Mouse (Mus musculus) intestine, embryonic 16.5 days (tissue): ENCODE data around the gene Asf1a. TPM values are rescaled to one million over a fixed set of nuclear protein-coding genes. Genes with fewer than 3 reads are reported as not detected.

ENCODE experiments used
- ATAC-seq: fragments of 200-750 bp; cut with Nextera tagmentation; 2 replicates; pipeline ENCODE4 v1.8.0; 2017; ENCODE audit warnings: moderate TSS enrichment, moderate library complexity
- H3K27ac ChIP-seq: fragments of 300-500 bp; sonication (generic); 2 replicates; pipeline ENCODE4 v1.5.1; 2014; ENCODE audit warnings: mild to moderate bottlenecking, low read length
- H3K27me3 ChIP-seq: fragments of 300-500 bp; sonication (generic); replicated peaks from 2 replicates; pipeline ENCODE4 v1.6.1; 2014; ENCODE audit warnings: low read length, control low read depth, mixed read lengths; ENCODE audit not compliant: control insufficient read depth, insufficient read depth
- H3K36me3 ChIP-seq: fragments of 300-500 bp; sonication (generic); 2 replicates; pipeline ENCODE4 v1.6.1; 2014; ENCODE audit warnings: low read length, control low read depth; ENCODE audit not compliant: control insufficient read depth, insufficient read depth
- H3K4me1 ChIP-seq: fragments of 300-500 bp; sonication (generic); 2 replicates; pipeline ENCODE4 v1.6.1; 2014; ENCODE audit warnings: low read length, control low read depth, mixed read lengths; ENCODE audit not compliant: control insufficient read depth, insufficient read depth
- H3K4me2 ChIP-seq: fragments of 300-500 bp; sonication (generic); 2 replicates; pipeline ENCODE4 v1.6.1; 2014; ENCODE audit warnings: low read depth, low read length, control low read depth
- H3K4me3 ChIP-seq: fragments of 300-500 bp; sonication (generic); 2 replicates; pipeline ENCODE4 v1.5.1; 2014; ENCODE audit warnings: mild to moderate bottlenecking, low read length
- H3K9ac ChIP-seq: fragments of 300-500 bp; sonication (generic); 2 replicates; pipeline ENCODE4 v1.6.1; 2014; ENCODE audit warnings: low read depth, low read length
- H3K9me3 ChIP-seq: fragments of 300-500 bp; sonication (generic); 2 replicates; pipeline ENCODE4 v1.6.1; 2016; ENCODE audit warnings: low read length, control low read depth; ENCODE audit not compliant: control insufficient read depth
- WGBS: fragments of 180-500 bp; shearing (Covaris S2); extraction: QIAGEN DNeasy Blood & Tissue Kit; methylation state at CpG from one replicate; pipeline ENCODE4 v1.1.7; 2014; 5-methylcytosine and 5-hydroxymethylcytosine counted together
- polyA plus RNA-seq: library from polyadenylated mRNA; unstranded; fragments of >200 nt; fragmentation: Nextera tagmentation; extraction: Ambion mirVana; gene quantifications from 2 replicates; pipeline ENCODE4 v1.2.1, GENCODE M21; 2015

Asf1a gene
- polyA plus RNA-seq, result 65.1 and 71.2 TPM in 2 replicates

DNA sequence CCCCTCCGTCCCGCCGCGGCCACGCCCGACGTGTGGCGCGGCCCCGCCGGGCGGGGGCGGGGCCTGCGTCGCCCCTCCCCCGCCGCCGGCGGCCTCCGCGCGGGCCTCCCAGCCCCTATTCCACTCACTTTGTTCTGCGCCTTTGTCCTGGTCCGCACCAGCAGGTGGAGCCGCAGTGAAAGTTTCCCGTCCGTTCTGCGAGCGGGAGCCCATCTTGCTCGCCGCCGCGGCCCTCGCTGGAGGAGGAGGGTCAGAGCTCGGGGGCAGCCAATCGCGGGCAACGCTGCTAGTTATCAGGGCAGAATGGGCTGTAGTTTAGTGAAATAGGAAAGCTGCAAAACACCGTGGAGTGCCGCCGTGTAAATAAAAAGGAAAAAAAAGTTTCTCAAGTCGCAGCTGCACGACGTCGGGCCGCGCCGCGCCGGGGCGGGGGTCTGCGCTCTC lies at the start of gene Asf1a:
Gene Asf1a, plus strand, starts transcription at position 81 of the 444 bp plus-strand sequence.
- peak; percentile 99 for ATAC-seq
- Histone ChIP-seq H3K4me3 (peak within 1 kb of the TSS; percentile 85), H3K36me3 (no peaks in the 10 kb centered on the region), H3K9me3 (no peaks in the 10 kb centered on the region), H3K4me1 (peaks cover 10% of the 10 kb centered on the region; the same call in 1 of the 2 replicates), H3K27me3 (no peaks in the 10 kb centered on the region), H3K4me2 (peak within 1 kb of the TSS; percentile 86), H3K9ac (peak within 1 kb of the TSS; percentile 93), H3K27ac (peak within 1 kb of the TSS; percentile 98)
- WGBS, result under 1% methylated on average over 46 of the region's 52 CpGs

DNA sequence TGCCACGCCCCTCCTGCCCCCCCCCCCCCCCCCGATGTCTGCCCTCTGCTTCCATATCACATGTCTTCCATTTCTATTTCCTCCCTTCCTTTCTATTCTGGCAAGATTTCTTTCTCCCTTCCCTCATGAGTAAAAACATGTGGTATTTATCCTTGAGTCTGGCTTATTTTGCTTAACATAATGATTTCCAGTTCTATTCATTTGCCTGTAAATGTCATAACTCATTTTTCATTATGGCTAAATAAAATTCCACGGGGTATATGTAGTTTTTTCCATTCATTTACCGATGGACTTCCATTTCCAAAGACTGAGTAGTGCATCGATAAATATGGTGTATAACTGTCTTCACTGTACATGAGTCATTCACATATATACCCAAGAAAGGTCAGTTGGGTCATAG lies 34.6 kb upstream of the Asf1a start:
- no peaks in the 10 kb centered on the region for H3K36me3 ChIP-seq
- 83% methylated on average over 5 of the region's 5 CpGs for WGBS
- H3K4me2 ChIP-seq, result no peak overlapping the region
- no peak overlapping the region for H3K9ac ChIP-seq
- no peak overlapping the region for H3K4me3 ChIP-seq
- H3K27me3 ChIP-seq, result no peaks in the 10 kb centered on the region
- no peak for ATAC-seq
- no peak overlapping the region for H3K27ac ChIP-seq
- H3K4me1 ChIP-seq, result no peaks in the 10 kb centered on the region
- H3K9me3 ChIP-seq, result no peaks in the 10 kb centered on the region

DNA sequence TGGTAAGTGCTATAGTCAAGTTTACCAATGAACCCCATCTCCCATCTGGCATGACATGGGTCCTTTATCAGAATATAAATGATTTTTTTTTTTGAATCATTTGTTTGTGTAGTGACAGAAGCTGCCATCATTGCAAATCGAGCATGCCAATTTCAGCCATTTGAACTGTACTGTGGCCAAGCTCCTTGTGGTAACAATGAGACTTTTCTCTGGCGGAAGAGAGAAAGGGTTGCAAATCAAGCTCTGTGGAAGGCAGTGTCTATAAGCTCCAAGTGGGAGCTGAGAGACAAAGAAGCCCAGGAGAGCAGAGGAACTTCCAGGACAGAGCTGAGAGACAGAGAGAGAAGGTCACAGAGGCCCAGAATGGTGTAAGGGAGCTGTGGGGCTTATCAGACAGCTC lies 31.0 kb upstream of the Asf1a start:
- WGBS, result 86% methylated on average over 2 of the region's 2 CpGs
- H3K9ac ChIP-seq, result no peak overlapping the region
- no peak overlapping the region for H3K4me3 ChIP-seq
- no peak overlapping the region for H3K27ac ChIP-seq
- H3K36me3 ChIP-seq, result no peaks in the 10 kb centered on the region
- H3K4me1 ChIP-seq, result no peaks in the 10 kb centered on the region
- no peaks in the 10 kb centered on the region for H3K27me3 ChIP-seq
- H3K9me3 ChIP-seq, result no peaks in the 10 kb centered on the region
- H3K4me2 ChIP-seq, result no peak overlapping the region
- ATAC-seq, result no peak

DNA sequence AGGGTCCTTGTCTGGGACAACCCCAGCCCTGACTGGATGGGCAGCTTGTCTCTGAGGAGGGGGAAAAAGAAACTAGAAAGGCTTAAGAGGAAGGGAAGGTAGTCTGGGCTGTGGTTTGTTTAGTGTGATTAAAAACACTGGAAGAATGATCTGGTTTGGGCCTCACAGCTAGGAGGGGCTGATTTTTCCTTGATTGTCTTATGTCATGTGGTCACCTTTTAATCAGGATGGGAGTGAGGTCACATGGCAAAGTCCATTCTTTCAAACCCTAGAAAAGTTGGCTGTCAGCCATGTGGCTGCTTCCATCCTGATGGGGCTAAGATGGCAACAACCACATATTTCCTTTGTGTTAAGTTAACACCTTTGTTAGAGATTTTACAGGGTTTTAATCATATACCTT lies 28.0 kb upstream of the Asf1a start:
- Histone ChIP-seq H3K36me3 (no peaks in the 10 kb centered on the region), H3K9me3 (no peaks in the 10 kb centered on the region), H3K4me1 (no peaks in the 10 kb centered on the region), H3K27ac (no peak overlapping the region), H3K9ac (no peak overlapping the region), H3K4me3 (no peak overlapping the region), H3K4me2 (no peak overlapping the region), H3K27me3 (no peaks in the 10 kb centered on the region)
- peak; percentile 76 for ATAC-seq

DNA sequence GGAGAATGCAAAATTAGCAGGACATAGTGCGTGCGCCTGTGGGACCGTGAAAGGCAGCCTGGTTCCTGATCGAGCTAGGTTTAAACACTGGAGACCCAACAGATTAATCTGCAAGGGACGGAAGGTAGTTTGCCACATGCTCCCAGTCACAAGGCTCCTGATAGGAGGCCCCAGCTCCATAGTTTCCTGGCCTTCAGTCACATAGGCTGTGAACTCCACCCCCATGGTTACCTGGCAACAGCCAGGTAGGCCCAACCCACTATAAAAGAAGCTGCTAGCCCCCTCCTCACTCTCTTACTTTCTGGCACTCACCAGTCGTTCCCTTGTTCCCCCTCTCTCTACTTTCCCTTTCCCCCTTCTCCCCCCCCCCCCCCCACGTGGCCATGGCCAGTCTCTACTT lies 16.4 kb upstream of the Asf1a start:
- no peak overlapping the region for H3K27ac ChIP-seq
- WGBS, result 40% methylated on average over 7 of the region's 7 CpGs
- H3K4me3 ChIP-seq, result peak overlapping the region; percentile 51
- ATAC-seq, result peak; percentile 89
- H3K9me3 ChIP-seq, result no peaks in the 10 kb centered on the region
- H3K4me2 ChIP-seq, result peak overlapping the region; percentile 77
- H3K36me3 ChIP-seq, result no peaks in the 10 kb centered on the region
- H3K9ac ChIP-seq, result no peak overlapping the region
- no peaks in the 10 kb centered on the region for H3K27me3 ChIP-seq
- H3K4me1 ChIP-seq, result 0 out of 2 replicates have a peak, but pooled peaks cover 6% of the 10 kb centered on the region

DNA sequence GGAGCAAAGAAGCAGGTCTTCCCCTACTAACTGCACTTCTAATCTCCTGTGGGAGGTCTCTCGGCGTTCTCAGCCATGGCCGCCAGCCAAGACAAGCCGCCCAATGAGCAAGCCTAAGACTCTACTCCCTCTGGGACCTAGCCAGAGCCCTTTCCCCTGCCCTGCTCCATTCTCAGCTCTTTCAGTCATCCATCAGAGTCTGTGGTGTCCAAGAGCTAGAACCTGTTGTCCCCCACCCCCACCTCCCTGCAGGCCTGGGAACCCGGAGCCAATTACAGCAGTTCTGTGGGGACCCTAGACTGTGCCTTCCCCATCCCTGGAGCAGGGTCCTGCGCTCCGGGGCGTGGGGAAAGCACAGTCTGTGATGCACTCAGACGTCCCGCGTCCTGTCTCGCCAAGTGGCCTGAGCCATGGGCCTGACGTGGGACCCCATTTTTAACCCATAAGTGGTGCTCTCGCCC lies 15.9 kb upstream of the Asf1a start:
- Histone ChIP-seq H3K4me2 (peak overlapping the region; percentile 77), H3K4me1 (0 out of 2 replicates have a peak, but pooled peaks cover 6% of the 10 kb centered on the region), H3K4me3 (peak overlapping the region; percentile 51), H3K27ac (peak overlapping the region; percentile 45; the same call in 1 of the 2 replicates), H3K27me3 (no peaks in the 10 kb centered on the region), H3K9ac (peak overlapping the region; percentile 66), H3K9me3 (no peaks in the 10 kb centered on the region), H3K36me3 (no peaks in the 10 kb centered on the region)
- peak; percentile 94 for ATAC-seq
- 12% methylated on average over 14 of the region's 14 CpGs for WGBS

DNA sequence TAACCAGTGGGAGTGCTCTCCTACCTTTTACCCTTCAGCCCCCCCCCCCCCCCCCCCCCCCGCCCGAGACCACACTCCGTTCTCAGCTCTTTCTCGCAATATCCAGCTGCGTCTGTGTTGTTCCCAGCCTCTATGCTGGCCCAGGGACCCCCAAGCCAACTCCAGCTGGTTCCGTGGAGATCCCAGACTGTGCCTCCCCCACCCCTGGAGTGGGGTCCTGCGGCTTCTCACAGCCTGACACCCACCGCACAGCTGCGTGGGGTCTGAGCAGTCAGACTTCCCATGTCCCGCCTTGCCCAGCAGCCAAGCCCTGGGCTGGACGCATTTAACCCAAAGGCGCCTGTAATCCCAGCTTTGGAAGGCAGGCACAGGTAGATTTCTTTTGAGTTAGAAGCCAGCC lies 15.5 kb upstream of the Asf1a start:
- 31% methylated on average over 10 of the region's 12 CpGs for WGBS
- peak overlapping the region; percentile 66 for H3K9ac ChIP-seq

DNA sequence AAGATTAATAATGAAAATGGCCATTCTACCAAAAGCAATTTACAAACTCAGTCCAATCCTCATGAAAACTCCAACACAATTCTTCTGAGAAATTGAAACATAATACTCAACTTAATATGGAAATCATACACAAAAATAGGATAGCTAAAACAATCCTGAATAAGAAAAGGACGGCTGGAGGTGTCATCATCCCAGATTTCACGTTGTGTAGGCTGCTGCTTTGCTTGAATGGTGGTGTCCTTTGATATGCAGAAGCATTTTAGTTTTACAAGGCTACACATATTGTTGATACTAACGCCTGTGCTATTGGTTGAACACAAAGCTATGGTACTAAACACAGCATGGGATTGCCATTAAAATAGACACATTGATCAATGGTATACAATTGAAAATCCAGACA lies 10.8 kb upstream of the Asf1a start:
- Histone ChIP-seq H3K9me3 (no peaks in the 10 kb centered on the region), H3K4me2 (no peak overlapping the region), H3K9ac (no peak overlapping the region), H3K4me1 (peaks cover 5% of the 10 kb centered on the region; the same call in 1 of the 2 replicates), H3K4me3 (no peak overlapping the region), H3K36me3 (no peaks in the 10 kb centered on the region), H3K27me3 (no peaks in the 10 kb centered on the region), H3K27ac (no peak overlapping the region)
- ATAC-seq, result no peak
- WGBS, result 78% methylated on average over 3 of the region's 3 CpGs

More for the DNA sequence above, 15.5 kb upstream of the Asf1a start:
- Histone ChIP-seq H3K36me3 (no peaks in the 10 kb centered on the region), H3K9me3 (no peaks in the 10 kb centered on the region), H3K27me3 (no peaks in the 10 kb centered on the region), H3K4me1 (0 out of 2 replicates have a peak, but pooled peaks cover 6% of the 10 kb centered on the region), H3K4me3 (peak overlapping the region; percentile 51), H3K4me2 (peak overlapping the region; percentile 77), H3K27ac (peak overlapping the region; percentile 45; the same call in 1 of the 2 replicates)
- ATAC-seq, result peak; percentile 51

DNA sequence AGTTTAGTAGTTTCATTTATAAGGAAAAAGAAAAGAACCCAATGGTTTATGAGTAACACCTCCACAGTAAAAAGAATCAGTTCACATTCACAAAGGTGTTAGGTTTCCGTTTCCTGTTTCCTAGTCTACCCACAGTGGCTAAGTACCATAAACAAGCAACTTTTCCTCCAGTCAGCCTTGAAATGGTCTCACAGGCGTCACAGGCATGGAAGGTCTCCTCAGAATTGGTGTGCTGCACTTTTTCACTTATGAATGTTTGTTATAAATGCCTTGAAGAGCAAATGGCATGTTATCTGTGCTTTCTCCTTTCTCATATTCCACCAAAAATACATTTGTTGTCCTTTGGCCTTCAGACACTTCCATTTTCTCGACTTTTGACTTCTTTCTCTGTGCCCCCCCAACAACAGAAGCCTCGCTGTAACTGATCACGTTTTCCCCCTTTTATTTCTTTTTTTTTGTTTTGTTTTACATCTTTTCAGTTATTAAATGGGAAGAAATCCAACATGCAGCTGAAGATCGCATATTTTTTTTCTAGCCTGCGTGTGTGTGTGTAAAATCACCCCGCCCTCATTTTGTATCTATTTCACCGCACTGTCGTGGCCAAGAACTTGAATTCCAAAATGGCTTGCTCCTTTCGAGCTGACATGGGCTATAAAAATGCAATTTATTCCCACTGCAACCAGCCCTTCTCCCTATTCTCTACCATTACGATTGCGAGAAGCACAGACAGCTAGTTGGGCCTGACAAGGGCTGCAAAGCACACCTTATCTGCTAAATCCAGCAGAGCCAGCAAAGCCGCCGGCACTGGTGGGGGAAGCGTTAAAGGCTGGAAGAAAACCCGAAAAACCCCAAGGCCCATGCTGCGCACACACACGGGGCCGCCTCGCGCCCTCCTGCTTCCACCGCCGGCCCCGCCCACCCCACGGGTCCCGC lies 547 bp upstream of the Asf1a start:
- H3K27me3 ChIP-seq, result no peaks in the 10 kb centered on the region
- peak; percentile 92 for ATAC-seq
- H3K4me2 ChIP-seq, result peak overlapping the region; percentile 86
- H3K27ac ChIP-seq, result peak overlapping the region; percentile 97
- H3K4me1 ChIP-seq, result peaks cover 10% of the 10 kb centered on the region; the same call in 1 of the 2 replicates
- no peaks in the 10 kb centered on the region for H3K9me3 ChIP-seq
- H3K36me3 ChIP-seq, result no peaks in the 10 kb centered on the region
- 4% methylated on average over 27 of the region's 27 CpGs for WGBS
- peak overlapping the region; percentile 85 for H3K4me3 ChIP-seq
- peak overlapping the region; percentile 78 for H3K9ac ChIP-seq
